Mouse (Mus musculus): Measurements from ENCODE around the gene Ddx58. TPM values are rescaled to one million over a fixed set of nuclear protein-coding genes. Genes with fewer than 3 reads are reported as not detected.
A peak's percentile ranks its signal among the peaks of the same experiment; 100 is the strongest.

The Ddx58 gene
- polyA plus RNA-seq, 1 experiment from 2014 or later: 63.2 TPM

DNA sequence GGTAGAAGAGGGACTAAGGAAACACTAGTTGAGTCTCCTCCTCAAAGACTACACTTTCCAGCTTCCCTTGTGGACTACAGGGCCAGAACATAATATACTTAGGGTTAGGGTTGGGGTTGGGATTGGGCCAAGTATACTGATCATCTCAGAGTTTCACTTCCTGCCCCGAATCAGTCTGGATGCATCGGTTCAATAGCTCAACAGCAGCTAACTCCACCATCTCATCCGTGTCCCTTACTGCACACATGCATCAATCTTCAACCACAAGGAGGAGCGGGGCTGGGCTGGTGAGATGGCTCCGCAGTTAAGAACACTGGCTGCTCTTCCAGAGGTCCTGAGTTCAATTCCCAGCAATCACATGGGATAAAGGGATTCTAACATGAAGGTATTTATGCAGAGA, 11.4 kb upstream of the Ddx58 start:
- H3K27ac ChIP-seq: no peak overlapping the region
- no peaks in the 10 kb centered on the region for H3K79me2 ChIP-seq (ENCODE audit: inconsistent target)
- WGBS (ENCODE audit: missing documents): 62% methylated on average over 5 of the region's 5 CpGs
- H3K4me3 ChIP-seq (ENCODE audit: inconsistent target): no peak overlapping the region
- H3K36me3 ChIP-seq (ENCODE audit: inconsistent target): no peaks in the 10 kb centered on the region

DNA sequence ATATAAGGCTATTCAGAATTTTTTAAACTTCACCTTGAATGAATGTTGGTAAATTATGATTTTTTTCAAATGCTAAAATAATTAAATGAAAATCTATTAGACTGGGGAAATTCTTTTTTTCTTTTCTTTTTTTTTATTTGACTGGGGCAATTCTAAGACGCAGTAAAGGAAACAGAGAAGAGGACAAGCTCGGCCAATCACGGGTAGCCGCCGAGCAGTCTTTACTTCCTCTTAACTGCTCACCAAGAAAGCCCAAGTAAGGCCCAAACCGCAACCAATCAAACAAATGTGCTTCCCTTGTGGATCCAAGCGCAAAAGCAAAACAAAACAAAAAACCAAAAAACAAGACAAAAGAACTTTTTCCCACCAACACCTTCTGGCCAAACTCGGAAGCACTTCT, 4.4 kb upstream of the Ddx58 start:
- WGBS (ENCODE audit: missing documents): 2% methylated on average over 8 of the region's 8 CpGs
- Histone ChIP-seq H3K27ac (peak overlapping the region; percentile 42), H3K4me3 (ENCODE audit: inconsistent target) (no peak overlapping the region), H3K79me2 (ENCODE audit: inconsistent target) (peaks cover 6% of the 10 kb centered on the region), H3K36me3 (ENCODE audit: inconsistent target) (no peaks in the 10 kb centered on the region)

DNA sequence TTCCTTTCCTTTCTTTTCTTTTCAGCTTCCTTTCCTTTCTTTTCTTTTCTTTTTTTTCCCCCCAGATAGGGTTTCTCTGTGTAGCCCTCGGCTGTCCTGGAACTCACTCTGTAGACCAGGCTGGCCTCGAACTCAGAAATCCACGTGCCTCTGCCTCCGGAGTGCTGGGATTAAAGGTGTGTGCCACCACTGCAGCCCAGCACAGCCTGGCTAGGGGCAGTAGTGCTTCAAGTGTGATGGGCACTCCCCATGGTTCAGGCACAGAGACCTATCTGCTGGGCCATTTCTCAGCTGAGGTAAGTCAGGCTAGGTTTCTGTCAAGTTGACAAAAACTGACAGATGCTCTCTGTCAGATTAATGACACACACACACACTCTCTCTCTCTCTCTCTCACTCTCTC, 3.4 kb upstream of the Ddx58 start:
- no peaks in the 10 kb centered on the region for H3K36me3 ChIP-seq (ENCODE audit: inconsistent target)
- no peak overlapping the region for H3K27ac ChIP-seq
- H3K79me2 ChIP-seq (ENCODE audit: inconsistent target): peaks cover 16% of the 10 kb centered on the region
- H3K4me3 ChIP-seq (ENCODE audit: inconsistent target): no peak overlapping the region
- WGBS (ENCODE audit: missing documents): 89% methylated on average over 4 of the region's 4 CpGs

DNA sequence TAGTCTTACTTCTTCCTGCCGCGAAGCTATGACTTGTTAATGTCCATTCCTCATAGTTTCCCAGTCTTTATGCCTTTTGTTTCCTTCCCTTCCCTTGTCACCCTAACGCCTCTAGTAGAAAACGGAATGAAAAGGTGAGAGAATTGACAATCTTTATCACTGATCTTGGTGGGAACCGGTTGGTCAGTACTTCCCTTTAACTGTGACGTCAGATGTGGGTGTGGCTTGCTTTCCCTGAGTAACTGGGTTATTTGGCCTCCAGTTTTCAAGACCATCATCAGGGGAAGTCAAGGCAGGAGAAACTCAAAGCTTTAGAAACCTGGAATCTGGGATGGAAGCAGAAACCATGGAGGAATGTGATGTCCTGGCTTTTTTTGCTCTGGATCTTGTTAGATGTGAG, 2.3 kb upstream of the Ddx58 start:
- WGBS (ENCODE audit: missing documents): 58% methylated on average over 6 of the region's 6 CpGs
- H3K27ac ChIP-seq: no peak overlapping the region
- H3K4me3 ChIP-seq (ENCODE audit: inconsistent target): no peak overlapping the region
- H3K36me3 ChIP-seq (ENCODE audit: inconsistent target): no peaks in the 10 kb centered on the region
- H3K79me2 ChIP-seq (ENCODE audit: inconsistent target): peaks cover 27% of the 10 kb centered on the region

DNA sequence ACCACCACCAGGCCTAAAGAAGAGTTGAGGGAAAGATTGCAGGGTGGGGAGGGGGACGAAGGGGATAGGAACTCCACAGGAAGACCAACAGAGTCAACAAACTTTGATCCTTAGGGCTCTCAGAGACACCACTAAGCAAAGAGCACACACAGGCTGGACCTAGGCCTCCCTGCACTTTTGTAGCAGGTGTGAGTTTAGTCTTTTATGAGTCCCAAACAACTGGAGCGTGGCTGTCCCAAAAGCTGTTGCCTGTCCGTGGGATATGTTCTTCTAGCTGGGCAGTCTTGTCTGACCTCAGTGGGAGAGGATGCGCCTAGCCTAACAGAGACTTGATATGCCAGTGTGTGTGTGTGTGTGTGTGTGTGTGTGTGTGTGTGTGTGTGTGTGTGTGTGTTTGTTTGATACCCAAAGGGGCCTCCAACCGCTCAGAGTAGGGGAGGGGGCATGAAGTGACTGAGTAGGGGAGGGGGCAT, 680 bp upstream of the Ddx58 start:
- peak overlapping the region; percentile 92; the same call in 1 of the 2 replicates for H3K4me3 ChIP-seq (ENCODE audit: inconsistent target)
- H3K79me2 ChIP-seq (ENCODE audit: inconsistent target): peaks cover 42% of the 10 kb centered on the region
- H3K36me3 ChIP-seq (ENCODE audit: inconsistent target): no peaks in the 10 kb centered on the region
- H3K27ac ChIP-seq: peak overlapping the region; percentile 82
- 70% methylated on average over 5 of the region's 5 CpGs for WGBS (ENCODE audit: missing documents)

DNA sequence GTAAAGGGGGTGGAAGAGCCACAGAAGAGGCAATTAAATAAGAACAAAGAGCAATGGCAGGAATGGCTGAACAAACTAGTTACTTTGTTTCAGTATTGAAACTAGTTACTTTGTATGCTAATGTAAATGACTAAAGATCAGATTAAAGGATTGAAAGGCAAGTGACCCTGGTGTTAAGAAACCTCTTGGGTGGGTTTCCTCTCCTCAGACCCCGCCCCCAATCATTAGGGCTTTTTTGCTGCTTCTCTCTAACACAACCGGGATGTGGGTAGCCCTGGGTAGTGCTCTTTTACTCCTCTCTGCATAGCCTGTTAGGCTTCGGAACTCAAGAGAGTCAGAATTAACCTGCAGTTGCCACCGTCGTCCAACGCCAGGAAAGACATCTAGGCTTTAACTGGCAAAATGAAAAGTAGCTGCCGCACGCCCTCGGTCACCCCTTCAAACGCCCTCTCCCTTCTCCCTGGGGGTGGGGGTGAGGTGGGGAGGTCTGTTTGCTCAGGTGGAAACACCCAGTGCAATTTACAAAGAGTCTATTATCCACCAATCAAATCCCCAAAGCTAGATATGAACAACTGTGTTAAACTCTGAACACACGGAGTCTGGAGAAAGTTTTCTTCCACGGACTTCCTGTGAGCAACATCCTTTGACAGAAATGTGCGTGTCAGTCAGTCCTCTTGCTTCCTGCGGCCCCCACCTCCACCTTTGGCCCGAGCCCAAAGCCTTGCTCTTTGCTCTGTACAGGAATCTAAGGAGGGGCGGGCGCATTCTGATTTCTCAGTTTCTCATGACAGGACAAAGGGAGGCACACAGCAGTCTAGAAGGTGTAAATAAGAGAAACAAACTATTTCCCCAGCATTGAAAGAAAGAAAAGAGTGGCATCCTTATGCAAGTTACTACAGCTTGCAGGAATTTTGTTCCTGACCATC, 882 bp downstream of the Ddx58 start:
- Histone ChIP-seq H3K4me3 (ENCODE audit: inconsistent target) (peak overlapping the region; percentile 92), H3K79me2 (ENCODE audit: inconsistent target) (peaks cover 58% of the 10 kb centered on the region), H3K36me3 (ENCODE audit: inconsistent target) (peaks cover 14% of the 10 kb centered on the region), H3K27ac (peak overlapping the region; percentile 82)
- WGBS (ENCODE audit: missing documents): under 1% methylated on average over 17 of the region's 17 CpGs

DNA sequence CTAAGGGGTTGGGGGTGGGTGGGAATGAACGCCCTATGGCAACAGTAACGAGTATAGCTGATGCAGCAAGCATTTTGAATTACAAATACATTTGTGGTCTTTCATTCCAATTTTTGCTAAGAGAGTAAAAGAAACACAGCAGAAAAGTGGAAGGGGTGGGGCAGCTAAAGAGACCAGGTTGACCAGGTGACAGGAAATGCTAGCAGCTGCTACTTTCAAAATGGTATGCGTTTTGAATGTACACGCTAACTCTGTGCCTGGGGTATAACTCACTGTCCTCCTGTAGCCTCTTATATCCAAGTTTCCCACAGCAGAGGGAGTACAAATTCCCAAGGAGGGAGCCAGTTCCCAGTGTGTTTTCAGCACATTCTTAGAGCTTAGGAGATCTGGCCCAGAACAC, 2.8 kb downstream of the Ddx58 start:
- no peak overlapping the region for H3K4me3 ChIP-seq (ENCODE audit: inconsistent target)
- peaks cover 24% of the 10 kb centered on the region for H3K36me3 ChIP-seq (ENCODE audit: inconsistent target)
- H3K79me2 ChIP-seq (ENCODE audit: inconsistent target): peaks cover 77% of the 10 kb centered on the region
- WGBS (ENCODE audit: missing documents): 58% methylated on average over 4 of the region's 4 CpGs
- no peak overlapping the region for H3K27ac ChIP-seq

DNA sequence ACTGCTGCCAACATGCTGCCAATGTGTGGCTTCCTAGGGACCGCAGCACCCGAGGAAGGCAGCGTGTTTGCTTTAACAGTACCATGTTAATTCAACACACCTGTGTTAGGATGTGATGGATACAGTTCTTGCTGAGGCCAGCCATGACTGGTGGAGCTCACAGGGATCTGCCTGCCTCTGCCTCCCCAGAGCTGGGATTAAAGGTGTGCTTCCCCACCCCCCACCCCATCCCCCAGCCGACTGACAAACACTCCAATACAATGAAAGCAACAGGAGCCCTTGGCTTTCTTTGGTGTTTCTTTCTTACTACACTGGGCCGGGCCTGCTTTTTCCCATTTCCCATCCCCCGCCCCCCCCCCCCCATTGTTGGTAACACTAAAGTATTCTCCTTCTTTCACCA, 5.4 kb downstream of the Ddx58 start:
- H3K36me3 ChIP-seq (ENCODE audit: inconsistent target): peaks cover 47% of the 10 kb centered on the region
- no peak overlapping the region for H3K27ac ChIP-seq
- peaks cover 98% of the 10 kb centered on the region for H3K79me2 ChIP-seq (ENCODE audit: inconsistent target)
- no peak overlapping the region for H3K4me3 ChIP-seq (ENCODE audit: inconsistent target)
- WGBS (ENCODE audit: missing documents): 98% methylated on average over 6 of the region's 6 CpGs

DNA sequence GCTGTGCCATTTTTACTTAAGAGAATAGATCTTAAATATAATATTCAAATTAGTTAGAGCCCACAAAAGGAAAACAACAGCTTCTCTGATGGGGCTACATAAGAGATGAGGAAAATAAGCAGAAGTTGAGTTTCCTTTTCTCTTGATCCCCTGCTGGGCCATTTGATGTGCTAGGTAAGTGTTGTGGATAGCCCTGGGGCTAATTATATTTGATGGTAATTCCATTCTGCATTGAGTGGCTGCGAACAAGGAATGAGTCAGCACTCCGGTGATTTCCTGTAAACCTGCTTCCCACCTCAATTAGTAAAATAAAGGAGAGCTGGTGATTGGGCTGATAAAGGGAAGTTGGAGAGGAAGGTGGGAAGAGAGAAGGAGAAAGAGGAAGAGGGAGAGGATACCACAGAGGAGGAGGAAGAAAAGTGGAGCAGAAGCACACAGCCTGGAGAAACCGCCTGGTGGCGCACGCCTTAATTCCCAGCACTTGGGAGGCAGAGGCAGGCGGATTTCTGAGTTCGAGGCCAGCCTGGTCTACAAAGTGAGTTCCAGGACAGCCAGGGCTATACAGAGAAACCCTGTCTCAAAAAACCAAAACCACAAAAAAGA, 6.5 kb downstream of the Ddx58 start:
- Histone ChIP-seq H3K4me3 (ENCODE audit: inconsistent target) (no peak overlapping the region), H3K27ac (no peak overlapping the region), H3K36me3 (ENCODE audit: inconsistent target) (peaks cover 58% of the 10 kb centered on the region), H3K79me2 (ENCODE audit: inconsistent target) (peaks cover 87% of the 10 kb centered on the region)
- WGBS (ENCODE audit: missing documents): 19% methylated on average over 2 of the region's 7 CpGs

DNA sequence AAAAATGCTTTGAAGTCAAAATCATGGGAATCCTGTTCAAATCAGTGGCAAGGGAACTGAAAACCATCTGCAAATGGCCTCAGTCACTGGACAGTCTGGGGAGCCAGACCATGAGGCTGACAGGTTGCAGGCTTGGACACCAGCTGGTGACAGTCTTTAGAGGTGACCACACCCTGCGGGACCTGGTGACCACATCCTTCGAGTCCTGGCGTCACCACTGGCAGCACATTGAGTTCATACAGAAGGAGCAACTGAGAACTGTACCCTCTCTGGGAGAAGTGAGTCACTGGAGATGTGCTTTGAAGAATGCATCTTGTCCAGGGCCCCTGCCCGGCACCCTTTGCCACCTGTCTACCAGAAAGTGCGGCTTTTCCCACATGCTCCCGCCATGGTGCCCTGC, 9.9 kb downstream of the Ddx58 start:
- no peak overlapping the region for H3K4me3 ChIP-seq (ENCODE audit: inconsistent target)
- WGBS (ENCODE audit: missing documents): 96% methylated on average over 6 of the region's 6 CpGs
- peaks cover 87% of the 10 kb centered on the region for H3K36me3 ChIP-seq (ENCODE audit: inconsistent target)

DNA sequence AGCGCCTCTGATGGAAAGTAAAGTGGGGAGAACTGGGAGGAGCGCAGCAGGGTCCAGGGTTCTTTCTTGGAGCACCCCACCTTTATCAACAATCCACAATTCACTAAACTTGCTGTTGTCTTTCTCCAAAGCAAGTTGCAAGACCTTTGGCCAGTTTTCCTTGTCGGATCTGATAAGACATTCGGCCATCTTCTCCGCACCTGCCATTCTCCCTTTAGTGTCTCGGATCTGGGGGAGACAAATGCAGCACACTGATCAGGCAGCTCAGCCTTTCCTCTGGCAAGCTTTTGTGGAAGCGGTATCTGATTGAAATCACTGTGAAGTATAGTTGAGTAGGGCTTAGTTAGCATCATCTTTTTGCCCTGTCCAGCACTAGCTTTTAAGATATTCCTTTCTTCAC, 11.7 kb downstream of the Ddx58 start:
- no peak overlapping the region for H3K4me3 ChIP-seq (ENCODE audit: inconsistent target)
- peaks cover 92% of the 10 kb centered on the region for H3K36me3 ChIP-seq (ENCODE audit: inconsistent target)
- no peak overlapping the region for H3K27ac ChIP-seq
- H3K79me2 ChIP-seq (ENCODE audit: inconsistent target): peaks cover 35% of the 10 kb centered on the region
- WGBS (ENCODE audit: missing documents): 100% methylated on average over 7 of the region's 7 CpGs

More for the DNA sequence above, 9.9 kb downstream of the Ddx58 start:
- Histone ChIP-seq H3K79me2 (ENCODE audit: inconsistent target) (peaks cover 53% of the 10 kb centered on the region), H3K27ac (no peak overlapping the region)

DNA sequence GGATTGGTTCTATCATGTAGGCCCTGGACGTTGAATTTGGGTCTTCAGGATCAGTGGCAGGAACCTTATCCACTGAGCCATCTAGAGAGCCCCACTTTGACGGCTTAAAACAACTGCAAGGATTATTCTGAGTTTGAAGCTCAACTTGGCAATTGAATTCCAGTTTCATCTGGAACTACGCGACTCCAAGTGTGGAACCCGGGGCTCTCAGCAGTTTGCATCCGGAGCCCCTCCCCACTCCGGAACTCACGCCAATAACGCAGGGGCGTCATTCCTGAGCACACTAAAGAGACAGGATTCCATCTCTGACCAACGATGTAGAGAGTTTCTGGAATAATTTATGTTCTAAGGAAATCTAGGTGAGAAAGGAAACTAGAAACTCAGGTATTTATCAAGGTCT, 12.5 kb downstream of the Ddx58 start:
- peaks cover 28% of the 10 kb centered on the region for H3K79me2 ChIP-seq (ENCODE audit: inconsistent target)
- peaks cover 93% of the 10 kb centered on the region for H3K36me3 ChIP-seq (ENCODE audit: inconsistent target)
- H3K27ac ChIP-seq: no peak overlapping the region
- 96% methylated on average over 11 of the region's 11 CpGs for WGBS (ENCODE audit: missing documents)
- H3K4me3 ChIP-seq (ENCODE audit: inconsistent target): no peak overlapping the region

DNA sequence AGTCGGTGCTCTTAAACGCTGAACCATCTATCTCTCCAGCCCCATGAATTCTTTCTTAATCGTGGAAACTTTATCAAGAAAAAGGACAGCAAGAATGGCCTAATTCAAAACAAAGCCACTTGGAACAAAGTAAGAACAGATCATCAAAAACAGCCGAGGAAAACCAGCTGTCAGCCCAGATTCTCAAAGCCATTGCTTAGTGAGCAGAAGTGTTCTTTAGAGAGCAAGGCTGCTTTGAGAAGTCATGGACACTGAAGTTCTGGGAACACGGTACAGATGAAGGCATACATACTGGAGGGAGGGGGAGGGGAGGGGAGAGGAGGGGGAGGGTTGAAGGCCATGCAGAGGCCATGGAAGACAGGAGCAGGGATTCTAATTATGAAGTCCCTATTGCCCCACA, 13.5 kb downstream of the Ddx58 start:
- WGBS (ENCODE audit: missing documents): 89% methylated on average over 5 of the region's 5 CpGs
- Histone ChIP-seq H3K79me2 (ENCODE audit: inconsistent target) (peaks cover 17% of the 10 kb centered on the region), H3K4me3 (ENCODE audit: inconsistent target) (no peak overlapping the region), H3K36me3 (ENCODE audit: inconsistent target) (peaks cover 98% of the 10 kb centered on the region), H3K27ac (no peak overlapping the region)

DNA sequence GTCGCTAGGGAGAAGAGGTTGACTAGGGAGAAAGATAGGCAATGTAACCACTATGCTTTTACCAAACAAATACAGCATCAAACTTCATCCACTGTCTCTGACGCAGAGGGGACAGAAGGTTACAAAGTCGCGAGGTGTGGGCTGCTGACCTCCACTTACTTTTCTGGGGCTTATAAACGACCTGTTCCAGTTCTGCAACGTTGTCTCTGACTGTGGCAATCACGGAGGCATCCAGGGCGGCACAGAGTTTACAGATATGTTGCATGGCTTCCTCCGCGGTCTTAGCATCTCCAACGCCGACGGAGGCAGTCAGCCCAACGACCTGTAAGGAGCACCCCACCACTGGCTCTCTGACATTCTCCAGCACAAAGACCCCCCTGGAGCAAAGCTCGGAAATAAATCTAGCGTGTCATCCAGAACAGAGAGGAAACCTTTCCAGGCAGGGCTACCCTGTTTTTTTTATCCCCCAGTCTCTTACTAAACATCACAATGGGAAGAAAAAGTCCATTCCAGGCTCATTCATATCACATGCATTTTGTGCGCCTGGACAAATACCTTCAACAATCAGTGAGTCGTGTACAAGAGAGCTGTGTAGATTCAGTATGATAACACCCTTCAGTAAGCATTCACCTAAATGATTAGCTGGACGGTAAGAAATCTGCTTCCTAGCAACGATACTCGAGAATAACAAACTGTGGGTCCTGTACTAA, 17.6 kb downstream of the Ddx58 start:
- Histone ChIP-seq H3K36me3 (ENCODE audit: inconsistent target) (peaks cover 96% of the 10 kb centered on the region), H3K4me3 (ENCODE audit: inconsistent target) (no peak overlapping the region), H3K27ac (no peak overlapping the region), H3K79me2 (ENCODE audit: inconsistent target) (no peaks in the 10 kb centered on the region)
- WGBS (ENCODE audit: missing documents): 88% methylated on average over 21 of the region's 21 CpGs
